Mouse (Mus musculus) heart, adult 9 months (tissue): ENCODE results near the gene Eri3.

Experiments used
- DNase-seq, 2 experiments: peaks; one replicate each; pipeline ENCODE4 v3.0.0; 2022; ENCODE audit warnings: low spot score in 2 of 2

Eri3 gene

GRCm38 (mm10) chr4:117657646-117658045, 107.5 kb downstream of the Eri3 start:
- DNase-seq, result no peak

- no peak for DNase-seq
These were observed 108.6 kb downstream of the Eri3 start for GRCm38 (mm10) chr4:117658582-117659444.

- DNase-seq, result no peak
These were observed 109.8 kb downstream of the Eri3 start for GRCm38 (mm10) chr4:117660001-117660400.

- DNase-seq, result no peak
These were observed 114.4 kb downstream of the Eri3 start for GRCm38 (mm10) chr4:117664411-117665137.

GRCm38 (mm10) chr4:117665531-117665930, 115.4 kb downstream of the Eri3 start:
- no peak for DNase-seq

GRCm38 (mm10) chr4:117666054-117666453, 115.9 kb downstream of the Eri3 start:
- no peak for DNase-seq

GRCm38 (mm10) chr4:117669874-117670273, 119.7 kb downstream of the Eri3 start:
- DNase-seq, result no peak

- DNase-seq, result no peak
These were observed 121.9 kb downstream of the Eri3 start for GRCm38 (mm10) chr4:117672042-117672441.

GRCm38 (mm10) chr4:117673901-117674300, 123.7 kb downstream of the Eri3 start:
- no peak for DNase-seq

- peak; percentile 23 to 65 for DNase-seq
These were observed 126.7 kb downstream of the Eri3 start for GRCm38 (mm10) chr4:117676903-117677302.

GRCm38 (mm10) chr4:117680963-117681362, 130.8 kb downstream of the Eri3 start:
- no peak for DNase-seq

GRCm38 (mm10) chr4:117681931-117682461, 131.8 kb downstream of the Eri3 start, which contains the start of gene Dmap1:
Gene Dmap1 (minus strand): TSS chr4:117682273.
- peak; percentile 59 to 81 for DNase-seq

- DNase-seq, result no peak
These were observed 132.3 kb downstream of the Eri3 start for GRCm38 (mm10) chr4:117682463-117682862.

- no peak for DNase-seq
These were observed 133.0 kb downstream of the Eri3 start for GRCm38 (mm10) chr4:117683048-117683768.

GRCm38 (mm10) chr4:117686354-117686753, 136.2 kb downstream of the Eri3 start:
- no peak for DNase-seq

- peak in 1 of 2 experiments; percentile 29 for DNase-seq
These were observed 155.2 kb downstream of the Eri3 start for GRCm38 (mm10) chr4:117705361-117705760.

- DNase-seq, result no peak
These were observed 158.8 kb downstream of the Eri3 start for GRCm38 (mm10) chr4:117708780-117709550.

GRCm38 (mm10) chr4:117712314-117712713, 162.1 kb downstream of the Eri3 start:
- DNase-seq, result no peak

GRCm38 (mm10) chr4:117713303-117714098, 163.3 kb downstream of the Eri3 start:
- no peak for DNase-seq
